In the genomic region with DNA sequence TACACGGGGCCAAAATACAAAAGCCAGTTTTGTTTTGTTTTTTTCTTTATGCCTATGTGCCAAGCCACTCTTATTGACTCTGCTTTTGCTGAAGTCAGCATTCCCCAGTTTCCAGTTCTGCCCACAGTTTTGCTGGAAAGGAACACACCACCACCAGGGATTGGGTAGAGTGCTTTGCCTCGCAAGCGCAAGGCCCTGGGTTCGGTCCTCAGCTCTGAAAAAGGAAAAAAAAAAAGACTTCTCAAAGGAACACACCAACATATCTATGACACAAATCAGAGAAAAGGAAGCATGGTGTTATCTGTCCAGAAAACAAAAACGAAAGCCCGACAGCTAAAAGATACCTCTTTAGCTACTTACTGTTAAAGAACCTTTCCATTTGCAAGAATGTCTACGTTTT, we compare ENCODE assay signal across 24 mouse cellular contexts. TPM values are rescaled to one million over a fixed set of nuclear protein-coding genes. Genes with fewer than 3 reads are reported as not detected.
"Had no signal": no experiment of that assay in that cellular context is flagged by ENCODE, and none has a peak within 500 bp of the region (broad histone marks: within the 10 kb centered on the region; RNA-seq: fewer than 3 reads in every experiment).

No protein-coding gene starts in this region.

- ATAC-seq: intestine, embryonic 16.5 days had no signal

- H3K36me3 ChIP-seq: liver, embryonic 13.5 days had no signal

- H3K4me3 ChIP-seq: kidney, embryonic 15.5 days; limb, embryonic 12.5 days; limb, embryonic 15.5 days; liver, embryonic 13.5 days; neural tube, embryonic 12.5 days; neural tube, embryonic 15.5 days had no signal

- H3K27me3 ChIP-seq: kidney, embryonic 15.5 days; limb, embryonic 12.5 days; limb, embryonic 15.5 days; neural tube, embryonic 12.5 days; neural tube, embryonic 15.5 days had no signal

- H3K4me2 ChIP-seq: kidney, embryonic 15.5 days; limb, embryonic 12.5 days; limb, embryonic 15.5 days; liver, embryonic 13.5 days; midbrain, embryonic 11.5 days; neural tube, embryonic 12.5 days; neural tube, embryonic 15.5 days had no signal

- DNase-seq: kidney, adult 8-10 months; kidney, postnatal 10 days; kidney, postnatal 36 days; layer of hippocampus, adult 9-11 months; left cerebral cortex, postnatal 4 days; liver, embryonic 13.5 days; lung, adult 2 months; lung, postnatal 14 days; lung, postnatal 4 days; midbrain, embryonic 14.5 days; right cerebral cortex, adult 18-20 months; right cerebral cortex, postnatal 14 days; right cerebral cortex, postnatal 4 days; thymus, adult 2 months; thymus, postnatal 25 days had no signal

- H3K27ac ChIP-seq: kidney, embryonic 15.5 days; limb, embryonic 12.5 days; limb, embryonic 15.5 days; liver, embryonic 13.5 days; neural tube, embryonic 12.5 days; neural tube, embryonic 15.5 days; stomach, postnatal 0 days had no signal

- H3K9me3 ChIP-seq: kidney, embryonic 15.5 days; limb, embryonic 12.5 days; limb, embryonic 15.5 days; liver, embryonic 13.5 days; neural tube, embryonic 12.5 days; neural tube, embryonic 15.5 days had no signal

- H3K9ac ChIP-seq: kidney, embryonic 15.5 days; limb, embryonic 12.5 days; limb, embryonic 15.5 days; liver, embryonic 13.5 days; neural tube, embryonic 12.5 days; neural tube, embryonic 15.5 days had no signal

RNA-seq across cellular contexts. Expression of a gene that starts 7.2 kb away (rescaled TPM):
- total RNA-seq: megakaryocyte progenitor cell, adult 5-6 weeks had no signal
